Mouse (Mus musculus) forebrain, embryonic 11.5 days (tissue): Measurements from ENCODE around the gene Ctnnal1. TPM values are rescaled to one million over a fixed set of nuclear protein-coding genes. Genes with fewer than 3 reads are reported as not detected.

Source experiments
- microRNA counts: library from miRNA; unstranded; fragments of <30 nt; microRNA quantifications from one replicate; lab custom pipeline; 2015
- microRNA-seq: library from miRNA; unstranded; fragments of <30 nt; microRNA quantifications from one replicate; pipeline ENCODE4, GENCODE M21; 2016; ENCODE audit not compliant: insufficient number of aligned reads
- polyA plus RNA-seq: library from polyadenylated mRNA; unstranded; fragments of >200 nt; fragmentation: Nextera tagmentation; extraction: Ambion mirVana; gene quantifications from 2 replicates; pipeline ENCODE4 v1.2.1, GENCODE M21; 2014

The Ctnnal1 gene
- polyA plus RNA-seq, 1 experiment from 2014 or later: 36.8 TPM

MicroRNAs within 50 kb of the gene (microRNA counts, 519-probe panel; counts per million panel counts)
- microRNA mmu-miR-32 (lab: Ali Mortazavi, UCI): 5,480 counts per million, percentile 69 among the panel's probes with 10 or more counts

Small RNAs within 50 kb of the gene (microRNA-seq; reads per million reads assigned to microRNA genes)
- 662 reads per million, percentile 63 among the genes with 10 or more reads in this experiment for gene Mir32

Other genes with a start within 250 kb of the Ctnnal1 start
- gene Gm26657, start 125.1 kb downstream of the Ctnnal1 start, polyA plus RNA-seq: not detected in 2 replicates
- gene Actl7b, start 123.7 kb downstream of the Ctnnal1 start, polyA plus RNA-seq: 0.19 TPM in 1 of 2 replicates, not detected in the other
- 0.12 TPM in 1 of 2 replicates, not detected in the other for gene Actl7a, start 121.8 kb downstream of the Ctnnal1 start, polyA plus RNA-seq
- 107 and 111 TPM in 2 replicates for gene Elp1, start 62.9 kb downstream of the Ctnnal1 start, polyA plus RNA-seq
- 28.3 and 30.8 TPM in 2 replicates for gene Fam206a, start 62.8 kb downstream of the Ctnnal1 start, polyA plus RNA-seq
- 9.5 and 12.7 TPM in 2 replicates for gene Tmem245, start 82.2 kb upstream of the Ctnnal1 start, polyA plus RNA-seq
- gene Frrs1l, start 125.2 kb upstream of the Ctnnal1 start, polyA plus RNA-seq: 5.3 and 5.4 TPM in 2 replicates